Comparison of ENCODE assay signal across 27 mouse cellular contexts in the genomic region with DNA sequence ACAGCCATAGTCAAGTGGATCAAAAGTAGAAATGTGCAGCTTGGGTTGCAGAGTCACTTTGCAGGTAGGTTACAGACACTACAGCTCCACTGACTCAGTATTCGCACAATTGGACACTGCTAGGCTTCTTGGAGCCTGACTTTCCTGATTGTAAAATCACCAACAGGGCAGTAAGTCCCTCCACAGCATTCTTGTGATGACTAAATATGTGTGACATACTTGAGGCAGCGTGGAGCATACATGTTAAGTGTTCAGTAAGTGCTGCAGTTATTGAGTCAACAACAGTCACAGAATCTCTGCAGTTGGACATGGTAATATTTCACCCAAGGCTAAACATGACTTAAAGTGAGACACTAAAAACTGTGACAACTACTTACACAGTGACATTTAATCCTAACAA. TPM values are rescaled to one million over a fixed set of nuclear protein-coding genes. Genes with fewer than 3 reads are reported as not detected.
DNase-seq lines count a peak whose midpoint lies in the region; ATAC-seq and TF ChIP-seq lines count a peak whose summit lies in the region.
"Had no signal": no experiment of that assay in that cellular context is flagged by ENCODE, and none has a peak within 500 bp of the region (broad histone marks: within the 10 kb centered on the region; RNA-seq: fewer than 3 reads in every experiment).

No protein-coding gene starts in this region.

- CTCF ChIA-PET in Patski (lab: Charles Lee): interaction anchor here (1.2 to 1.4 kb wide), 3 partner anchors 13 to 23 kb away, joined by 3 to 4 read pairs (median 4); no protein-coding TSS in a partner anchor

- POLR2A ChIA-PET in Patski (lab: Charles Lee): no interaction called here

- H3K9me3 ChIP-seq in lung, embryonic 14.5 days (ENCODE audit: low read depth, low read length): no peaks in the 10 kb centered on the region
- H3K9me3 ChIP-seq: embryonic facial prominence, embryonic 12.5 days; embryonic facial prominence, embryonic 15.5 days; G1E; heart, embryonic 15.5 days; hindbrain, embryonic 12.5 days; hindbrain, embryonic 15.5 days; intestine, embryonic 15.5 days had no signal

- no peak overlapping the region for H3K4me3 ChIP-seq in lung, embryonic 14.5 days (ENCODE audit: low read depth, low read length)
- H3K4me3 ChIP-seq in lung, adult 2 months (replicated peaks; ENCODE audit: extremely low read depth, low read depth, low read length): no peak overlapping the region
- H3K4me3 ChIP-seq: embryonic facial prominence, embryonic 12.5 days; embryonic facial prominence, embryonic 15.5 days; heart, embryonic 15.5 days; hindbrain, embryonic 12.5 days; hindbrain, embryonic 15.5 days; intestine, embryonic 15.5 days had no signal

- no peak overlapping the region for H3K4me2 ChIP-seq in lung, embryonic 14.5 days
- H3K4me2 ChIP-seq: embryonic facial prominence, embryonic 12.5 days; embryonic facial prominence, embryonic 15.5 days; heart, embryonic 15.5 days; hindbrain, embryonic 12.5 days; hindbrain, embryonic 15.5 days; intestine, embryonic 15.5 days had no signal

- TF ChIP-seq CTCF in lung, embryonic 14.5 days (IDR thresholded peaks at IDR 0.05; ENCODE audit: low read depth): no peak
- TF ChIP-seq CTCF in lung, adult 2 months (IDR thresholded peaks at IDR 0.05; ENCODE audit: insufficient read depth, low read length): no peak
- TF ChIP-seq CTCF in Patski (IDR thresholded peaks at IDR 0.05): no peak

- H3K4me1 ChIP-seq in lung, embryonic 14.5 days (ENCODE audit: insufficient read depth): no peaks in the 10 kb centered on the region
- H3K4me1 ChIP-seq in lung, adult 2 months (ENCODE audit: control insufficient read depth, insufficient read depth, low read length): peaks cover 4% of the 10 kb centered on the region; the same call in 1 of the 2 replicates
- H3K4me1 ChIP-seq: embryonic facial prominence, embryonic 12.5 days; embryonic facial prominence, embryonic 15.5 days; heart, embryonic 15.5 days; hindbrain, embryonic 12.5 days; hindbrain, embryonic 15.5 days; intestine, embryonic 15.5 days had no signal

- 49% methylated on average over 2 of the region's 2 CpGs for WGBS in lung, embryonic 14.5 days
- 61% methylated on average over 2 of the region's 2 CpGs for WGBS in lung, adult 2 months

- no peak for TF ChIP-seq POLR2A in lung, adult 2 months (IDR thresholded peaks at IDR 0.05; ENCODE audit: borderline replicate concordance, extremely low read depth, low read depth, low read length)

- no peak overlapping the region for H3K9ac ChIP-seq in lung, embryonic 14.5 days
- H3K9ac ChIP-seq: embryonic facial prominence, embryonic 12.5 days; embryonic facial prominence, embryonic 15.5 days; forebrain, postnatal 0 days; heart, embryonic 15.5 days; hindbrain, embryonic 12.5 days; hindbrain, embryonic 15.5 days; intestine, embryonic 15.5 days had no signal

- peak; percentile 23 for DNase-seq in heart, adult 11 months
- DNase-seq in heart, postnatal 14 days: no peak
- peak; percentile 9 for DNase-seq in lung, embryonic 14.5 days
- no peak for DNase-seq in lung, adult 2 months
- DNase-seq in Patski (ENCODE audit: low read depth, low spot score): no peak
- DNase-seq in lung, postnatal 36 days: peak; percentile 18
- DNase-seq: adrenal gland, adult 2 months; adrenal gland, postnatal 14 days; B cell, adult 2 months; cerebellum, adult 11 months; cerebellum, adult 2 months; cerebellum, adult 9-11 months; cerebellum, postnatal 25 days; forebrain, postnatal 0 days; gastrocnemius, postnatal 10 days; heart, adult 18-20 months; heart, postnatal 10 days had no signal

- in situ Hi-C loops in Patski (cut with MboI; ENCODE audit: low pct_unique_long_range_greater_than_20kb): no loop called here

- H3K27ac ChIP-seq in lung, embryonic 14.5 days (ENCODE audit: low read depth): no peak overlapping the region
- H3K27ac ChIP-seq: embryonic facial prominence, embryonic 12.5 days; embryonic facial prominence, embryonic 15.5 days; heart, embryonic 15.5 days; hindbrain, embryonic 12.5 days; hindbrain, embryonic 15.5 days; intestine, embryonic 15.5 days had no signal

- intact Hi-C loops in heart, postnatal 14 days (cut with DNase I): no loop called here

- H3K36me3 ChIP-seq in lung, embryonic 14.5 days (ENCODE audit: insufficient read depth): no peaks in the 10 kb centered on the region
- H3K36me3 ChIP-seq: embryonic facial prominence, embryonic 12.5 days; embryonic facial prominence, embryonic 15.5 days; heart, embryonic 15.5 days; hindbrain, embryonic 12.5 days; hindbrain, embryonic 15.5 days; intestine, embryonic 15.5 days had no signal

- peak; percentile 28; the same call in 1 of the 2 replicates for ATAC-seq in lung, embryonic 14.5 days (ENCODE audit: insufficient read depth)
- peak; percentile 69 for ATAC-seq in Patski
- no peak for ATAC-seq in inflammation-experienced regulatory T-cells, adult 6 months
- ATAC-seq: forebrain, embryonic 14.5 days; forebrain, postnatal 0 days; intestine, embryonic 15.5 days had no signal

- no peaks in the 10 kb centered on the region for H3K27me3 ChIP-seq in lung, embryonic 14.5 days (ENCODE audit: insufficient read depth, low read length)
- H3K27me3 ChIP-seq in Patski: no peaks in the 10 kb centered on the region
- H3K27me3 ChIP-seq: CH12.LX; embryonic facial prominence, embryonic 12.5 days; embryonic facial prominence, embryonic 15.5 days; heart, embryonic 15.5 days; hindbrain, embryonic 12.5 days; hindbrain, embryonic 15.5 days; intestine, embryonic 15.5 days had no signal

RNA-seq across cellular contexts. Expression of a gene that starts 50.5 kb away (rescaled TPM):
- 10 to 100 TPM; 70.3 to 82.1 TPM for total RNA-seq in heart, postnatal 14 days (2021)
- 11.2 and 12.4 TPM in 2 replicates for polyA plus RNA-seq in lung, embryonic 14.5 days (2014; fragmentation: Nextera tagmentation; extraction: Ambion mirVana)
- 1.00 and 2.7 TPM in 2 replicates for polyA plus RNA-seq in lung, adult 2 months (2012; rRNA removed)
- 8.4 TPM for polyA plus RNA-seq in Patski (2021)
- 10 to 100 TPM; 41.2 to 48.5 (median 41.4) TPM for polyA plus RNA-seq in inflammation-experienced regulatory T-cells, adult 6 months (2017; shearing (Covaris generic))

RNA-seq across cellular contexts. Expression of a gene that starts 50.6 kb away (rescaled TPM):
- 10 to 100 TPM; 22.0 to 22.3 TPM for total RNA-seq in heart, postnatal 14 days (2021)
- 43.9 and 45.2 TPM in 2 replicates for polyA plus RNA-seq in lung, embryonic 14.5 days (2014; fragmentation: Nextera tagmentation; extraction: Ambion mirVana)
- 7.8 and 12.4 TPM in 2 replicates for polyA plus RNA-seq in lung, adult 2 months (2012; rRNA removed)
- 30.1 TPM for polyA plus RNA-seq in Patski (2021)
- polyA plus RNA-seq in inflammation-experienced regulatory T-cells, adult 6 months (2017; shearing (Covaris generic)): 10 to 100 TPM; 44.3 to 53.7 (median 50.8) TPM

Comparison
In these comparisons a context has a peak if more than half of its experiments do, and no peak if none do; other contexts are left out.
1. DNase-seq: peak in heart, adult 11 months (single experiment), lung, embryonic 14.5 days (single experiment) and lung, postnatal 36 days (single experiment); none in heart, postnatal 14 days (0 of 2), lung, adult 2 months (single experiment) and Patski (single experiment).